Mouse (Mus musculus) kidney, adult 9 months (tissue): ENCODE data around the gene Ppp1r3g.

Source experiments
- DNase-seq: peaks from one replicate; pipeline ENCODE4 v3.0.0; 2022

Gene Ppp1r3g

DNA sequence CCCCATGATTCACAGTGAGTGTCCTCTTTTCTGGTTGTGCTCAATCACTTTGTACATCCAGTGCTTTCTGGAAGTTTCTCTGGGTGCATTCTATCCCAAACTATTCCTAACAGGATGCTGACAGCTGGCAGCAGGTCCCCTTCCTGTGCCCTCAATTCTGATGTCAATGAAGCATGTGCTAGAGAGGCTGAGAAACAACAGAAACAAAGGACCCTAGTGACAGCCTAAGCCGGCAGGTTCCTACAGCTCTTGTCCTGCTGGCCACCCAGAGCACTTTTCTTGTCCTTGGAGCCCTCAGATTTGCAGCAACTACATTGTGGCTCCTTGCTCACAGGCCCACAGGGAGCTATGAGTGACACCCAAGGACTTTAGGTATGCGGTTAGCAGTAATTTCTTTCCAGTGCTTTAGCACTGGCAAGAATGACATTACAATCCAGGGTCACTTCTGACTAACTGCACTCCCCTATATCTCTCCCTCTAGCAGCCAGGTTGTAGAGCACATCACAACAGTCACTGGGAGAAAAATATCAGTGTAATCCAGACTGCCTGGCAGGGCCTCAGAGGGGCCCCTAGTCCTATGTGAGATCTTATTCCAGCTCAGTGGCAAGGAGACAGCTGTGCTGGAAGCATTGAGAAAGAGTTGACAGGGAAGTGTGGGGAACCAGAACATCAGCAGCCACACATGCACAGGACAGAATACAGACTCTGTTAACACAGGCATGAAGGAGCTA is 37.2 kb downstream of the Ppp1r3g start:
- DNase-seq: no peak

DNA sequence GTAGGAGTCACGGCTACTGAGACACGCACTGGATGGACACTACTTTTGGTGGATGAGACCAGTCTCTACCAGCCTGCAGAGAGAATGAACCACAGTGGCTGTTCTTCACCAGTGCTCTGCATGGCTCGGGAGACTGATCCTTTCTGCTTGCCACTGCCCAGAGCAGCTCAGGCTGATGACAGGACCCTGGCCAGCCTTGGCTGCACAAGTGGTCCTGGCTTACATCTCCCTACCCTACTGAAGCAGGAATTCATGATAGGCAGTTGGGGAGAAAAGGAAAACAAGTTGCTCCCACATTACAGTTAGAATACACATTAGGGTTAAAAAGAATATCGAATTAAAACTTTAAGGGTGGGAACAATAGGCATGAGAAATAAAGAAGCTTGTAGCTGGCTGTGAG is 39.0 kb downstream of the Ppp1r3g start:
- DNase-seq: no peak

DNA sequence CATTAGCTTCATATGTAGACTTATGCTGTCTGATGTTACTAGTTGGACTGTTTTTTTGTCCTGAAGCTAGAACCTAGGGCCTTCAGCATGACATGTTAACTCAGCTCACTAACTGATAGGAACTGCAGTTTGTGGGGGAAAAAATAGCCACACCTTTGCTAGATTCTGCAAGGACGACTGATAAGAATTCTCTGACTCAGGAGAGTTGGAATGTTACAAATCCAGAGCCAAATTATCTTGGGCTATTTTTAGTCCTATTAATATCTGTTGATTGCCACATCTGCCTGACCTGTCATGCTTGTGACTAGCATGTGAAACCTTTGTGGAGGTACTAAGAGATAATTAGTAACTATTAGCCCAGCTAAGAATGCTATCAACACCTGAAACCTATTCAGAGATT is 42.2 kb downstream of the Ppp1r3g start:
- DNase-seq: no peak

DNA sequence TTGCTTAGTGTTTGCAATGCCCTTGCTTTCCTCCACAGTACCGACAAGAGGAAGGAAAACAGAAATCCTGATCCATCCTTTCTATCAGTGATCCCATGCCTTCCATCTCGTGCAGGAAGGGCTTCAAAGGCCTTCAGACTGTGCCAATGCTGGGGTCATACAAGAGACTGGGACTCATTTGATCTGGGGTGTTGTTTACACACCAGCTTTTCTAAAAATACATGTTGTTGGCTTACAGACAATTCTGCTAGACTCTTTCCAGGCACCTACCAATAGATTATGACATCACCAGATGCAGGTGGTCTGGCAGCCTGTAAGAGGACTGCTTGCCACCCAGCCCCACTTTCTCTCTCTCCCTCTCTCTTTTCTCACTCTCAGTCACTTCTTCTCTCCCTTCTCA is 51.3 kb downstream of the Ppp1r3g start:
- DNase-seq: no peak

DNA sequence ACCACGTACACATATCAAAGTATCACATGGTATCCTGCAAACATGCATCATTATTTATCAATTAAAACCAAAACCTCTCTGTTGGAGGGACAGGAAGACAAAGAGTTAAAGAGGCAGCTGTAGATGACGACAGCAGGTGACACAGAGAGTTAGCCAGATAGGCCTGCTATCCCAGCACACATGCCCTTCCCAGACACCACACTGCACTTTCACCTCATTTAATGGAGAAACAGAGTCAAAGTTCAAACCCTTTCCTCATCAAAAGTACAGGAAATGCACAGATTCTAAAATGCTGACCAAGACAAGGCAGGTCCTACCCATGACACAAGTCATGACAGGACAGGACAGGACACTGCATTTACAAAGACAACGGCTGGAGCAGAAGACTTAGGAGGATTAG is 57.0 kb downstream of the Ppp1r3g start:
- DNase-seq: peak; percentile 44

DNA sequence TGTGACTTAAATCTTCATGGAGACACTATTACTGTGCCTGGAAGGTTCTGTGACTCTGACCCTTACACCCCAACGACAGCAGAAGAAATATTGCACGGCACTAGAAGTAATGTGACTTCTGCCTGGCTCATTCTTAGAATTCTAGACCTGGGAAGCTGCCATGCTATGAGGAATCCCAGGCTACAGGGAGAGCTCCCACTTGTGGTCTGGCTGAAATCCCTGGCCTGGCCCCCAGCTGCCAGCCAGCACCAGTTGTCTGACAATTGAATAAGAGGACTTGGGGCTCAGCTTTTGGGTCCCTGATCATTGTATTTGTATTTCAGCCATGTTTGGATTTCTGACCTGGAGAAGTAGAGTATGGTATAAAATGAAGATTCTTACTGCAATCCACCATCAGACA is 59.4 kb downstream of the Ppp1r3g start:
- no peak for DNase-seq

DNA sequence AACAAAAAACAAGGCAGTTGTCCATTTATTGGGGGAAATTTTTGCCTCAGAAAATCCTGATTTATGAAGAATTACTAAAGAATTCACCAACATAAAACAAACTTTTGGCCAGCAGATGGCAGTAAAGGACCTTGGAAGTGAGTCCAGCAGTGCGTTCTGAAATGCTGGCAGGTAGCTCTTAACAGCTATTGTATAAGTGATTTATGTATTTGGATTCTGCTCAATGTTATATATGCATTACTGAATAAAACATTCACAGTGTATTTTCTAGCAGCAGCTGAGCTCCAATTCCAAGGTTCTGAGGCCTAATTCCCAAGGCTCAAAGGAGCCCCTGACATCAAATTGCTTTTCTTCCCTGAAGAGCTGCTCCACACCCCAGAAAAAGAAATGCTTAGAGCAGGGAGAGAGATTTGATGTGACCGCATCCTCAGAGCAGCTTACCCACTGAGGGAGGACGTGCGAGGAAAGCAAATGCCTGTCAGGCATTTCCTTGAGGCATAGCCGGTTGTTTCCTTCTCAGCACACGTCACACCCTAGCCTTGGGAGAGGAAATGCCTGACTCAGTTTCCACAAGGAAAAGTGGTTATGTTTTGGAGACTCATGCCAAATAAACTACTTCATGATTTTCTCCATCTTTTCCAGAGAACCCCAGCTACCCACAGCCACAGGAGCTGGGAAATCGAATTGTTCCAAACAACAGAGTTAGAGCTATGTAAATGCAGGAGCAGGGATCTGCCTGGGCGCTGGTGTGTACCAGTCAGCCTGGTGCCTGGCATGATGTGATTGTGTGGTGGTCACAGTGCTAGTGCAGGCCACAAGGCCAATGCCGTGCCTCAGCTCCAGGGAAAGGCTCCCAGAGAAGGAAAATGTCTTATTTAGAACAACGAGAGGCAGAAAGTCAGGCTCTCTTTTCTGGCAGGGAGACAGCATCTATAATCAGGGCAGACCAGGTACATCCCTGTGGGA is 61.0 kb downstream of the Ppp1r3g start:
- DNase-seq: peak; percentile 81
